Mouse (Mus musculus) E14TG2a.4 (cell line): ENCODE measurements around the gene Fbxw28.
"Not testable (repeated sequence)": the region's sequence is repeated elsewhere in the genome, so short reads cannot be mapped to it uniquely, and the experiment has no call there.

Experiments
- H3K27me3 ChIP-seq: 2 replicates; pipeline ENCODE4 v1.6.1; 2014; ENCODE audit warnings: low read length, control low read depth; ENCODE audit not compliant: insufficient read depth
- H3K36me3 ChIP-seq: 2 replicates; pipeline ENCODE4 v1.6.1; 2014; ENCODE audit warnings: low read length, control low read depth; ENCODE audit not compliant: insufficient read depth
- H3K4me1 ChIP-seq: replicated peaks from 2 replicates; pipeline ENCODE4 v1.6.1; 2014; ENCODE audit warnings: low read depth, low read length, control low read depth
- H3K4me3 ChIP-seq: replicated peaks from 2 replicates; pipeline ENCODE4 v1.5.1; 2014; ENCODE audit warnings: mild to moderate bottlenecking, low read length
- H3K9me3 ChIP-seq: 2 replicates; pipeline ENCODE4 v1.6.1; 2014; ENCODE audit warnings: low read length, control low read depth

Fbxw28 gene

GRCm38 (mm10) chr9:109339559-109339958 is at the start of gene Fbxw28:
Gene Fbxw28, minus strand, starts transcription at chr9:109339659.
- not testable (repeated sequence) for H3K36me3 ChIP-seq, H3K27me3 ChIP-seq, H3K4me1 ChIP-seq, H3K4me3 ChIP-seq, H3K9me3 ChIP-seq

GRCm38 (mm10) chr9:109287576-109287975 is 51.9 kb downstream of the Fbxw28 start, which contains the start of gene Fbxw14:
Gene Fbxw14, minus strand, starts transcription at chr9:109287676.
- H3K4me1 ChIP-seq, H3K36me3 ChIP-seq, H3K27me3 ChIP-seq, H3K4me3 ChIP-seq, H3K9me3 ChIP-seq: not testable (repeated sequence)
